Mouse (Mus musculus) forebrain, embryonic 14.5 days (tissue): ENCODE measurements around the gene Cdk5. TPM values are rescaled to one million over a fixed set of nuclear protein-coding genes. Genes with fewer than 3 reads are reported as not detected.

Source experiments
- ATAC-seq: fragments of 200-750 bp; cut with Nextera tagmentation; 2 replicates; pipeline ENCODE4 v1.8.0; 2017; ENCODE audit warnings: mild to moderate bottlenecking, moderate library complexity
- DNase-seq: peaks from one replicate; pipeline ENCODE4 v3.0.0-alpha.2; 2015; ENCODE audit warnings: low spot score
- H3K27ac ChIP-seq: fragments of 300-500 bp; sonication (generic); 2 replicates; pipeline ENCODE4 v1.5.1; 2014; ENCODE audit warnings: low read depth, mild to moderate bottlenecking, control low read depth, low read length, moderate library complexity
- H3K27me3 ChIP-seq: fragments of 300-500 bp; sonication (generic); replicated peaks from 2 replicates; pipeline ENCODE4 v1.6.1; 2014; ENCODE audit warnings: low read length, control low read depth, mixed read lengths; ENCODE audit not compliant: control insufficient read depth, insufficient read depth
- H3K36me3 ChIP-seq: fragments of 300-500 bp; sonication (generic); 2 replicates; pipeline ENCODE4 v1.6.1; 2014; ENCODE audit warnings: low read length, control low read depth; ENCODE audit not compliant: control insufficient read depth, insufficient read depth
- H3K4me1 ChIP-seq: fragments of 300-500 bp; sonication (generic); 2 replicates; pipeline ENCODE4 v1.6.1; 2014; ENCODE audit warnings: antibody characterized with exemption, low read length, control low read depth; ENCODE audit not compliant: control insufficient read depth, insufficient read depth
- H3K4me2 ChIP-seq: fragments of 300-500 bp; sonication (generic); 2 replicates; pipeline ENCODE4 v1.6.1; 2014; ENCODE audit warnings: mild to moderate bottlenecking, control low read depth, low read length
- H3K4me3 ChIP-seq: fragments of 300-500 bp; sonication (generic); 2 replicates; pipeline ENCODE4 v1.5.1; 2014; ENCODE audit warnings: low read depth, low read length, control low read depth
- H3K9ac ChIP-seq: fragments of 300-500 bp; sonication (generic); 2 replicates; pipeline ENCODE4 v1.6.1; 2014; ENCODE audit warnings: mild to moderate bottlenecking, low read length, control low read depth, moderate library complexity
- H3K9me3 ChIP-seq: fragments of 300-500 bp; sonication (generic); replicated peaks from 2 replicates; pipeline ENCODE4 v1.6.1; 2016; ENCODE audit warnings: low read length, control low read depth, mixed read lengths; ENCODE audit not compliant: control insufficient read depth
- WGBS: fragments of 180-500 bp; shearing (Covaris S2); extraction: QIAGEN DNeasy Blood & Tissue Kit; methylation state at CpG from one replicate; pipeline ENCODE4 v1.1.7; 2014; 5-methylcytosine and 5-hydroxymethylcytosine counted together
- polyA plus RNA-seq: library from polyadenylated mRNA; unstranded; fragments of >200 nt; fragmentation: Nextera tagmentation; extraction: Ambion mirVana; gene quantifications from 2 replicates; pipeline ENCODE4 v1.2.1, GENCODE M21; 2014

The Cdk5 gene
- polyA plus RNA-seq, 1 experiment from 2014 or later: 113 TPM

DNA sequence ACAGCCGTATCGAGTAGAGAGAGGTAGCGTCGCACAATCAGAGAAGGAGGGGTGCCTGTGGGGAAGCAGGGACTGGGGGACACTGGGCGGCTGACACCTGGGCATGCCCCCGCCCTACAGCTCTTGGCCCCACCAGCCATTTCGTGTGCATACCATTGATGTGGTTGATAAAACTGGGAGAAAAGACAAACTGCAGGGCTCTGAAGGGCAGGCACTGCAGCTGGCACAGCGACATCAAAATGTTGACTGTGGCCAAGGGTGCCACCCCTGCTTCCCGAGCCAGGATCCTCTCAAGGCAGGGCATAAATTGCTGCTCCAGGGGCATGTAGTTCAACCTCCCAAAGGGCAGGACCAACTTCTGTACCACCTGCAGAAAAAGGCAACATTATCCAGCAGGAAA lies 18.7 kb upstream of the Cdk5 start:
- Histone ChIP-seq H3K27me3 (no peaks in the 10 kb centered on the region), H3K4me2 (no peak overlapping the region), H3K9me3 (no peaks in the 10 kb centered on the region), H3K36me3 (peaks cover 49% of the 10 kb centered on the region), H3K27ac (no peak overlapping the region), H3K4me1 (peaks cover 9% of the 10 kb centered on the region), H3K4me3 (no peak overlapping the region), H3K9ac (no peak overlapping the region)
- 89% methylated on average over 9 of the region's 9 CpGs for WGBS
- DNase-seq (no peak), ATAC-seq (no peak)

DNA sequence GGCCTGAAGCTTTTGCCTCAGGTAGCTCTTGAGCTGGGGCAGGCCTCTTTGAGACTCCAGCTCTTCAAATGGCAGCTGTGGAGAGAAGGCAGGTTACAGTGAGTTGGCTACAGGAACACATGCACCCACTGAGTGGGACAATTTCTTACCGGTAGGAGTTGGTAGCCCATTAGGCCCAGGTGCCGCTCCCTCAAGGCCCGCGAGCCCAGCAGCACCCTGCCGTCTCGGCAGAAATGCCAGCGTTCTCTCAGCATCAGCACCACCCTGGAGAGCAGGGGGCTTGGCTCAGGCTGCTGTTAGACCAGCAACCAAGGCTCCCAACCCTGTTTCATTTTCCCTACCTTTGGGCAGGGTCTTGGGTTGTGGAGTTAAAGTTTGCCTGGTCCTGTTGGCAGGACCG lies 17.9 kb upstream of the Cdk5 start:
- H3K9ac ChIP-seq: no peak overlapping the region
- H3K27me3 ChIP-seq: no peaks in the 10 kb centered on the region
- ATAC-seq (no peak), DNase-seq (no peak)
- 96% methylated on average over 8 of the region's 8 CpGs for WGBS
- H3K4me2 ChIP-seq: no peak overlapping the region
- H3K27ac ChIP-seq: no peak overlapping the region
- no peaks in the 10 kb centered on the region for H3K9me3 ChIP-seq
- peaks cover 9% of the 10 kb centered on the region for H3K4me1 ChIP-seq
- H3K36me3 ChIP-seq: peaks cover 52% of the 10 kb centered on the region
- no peak overlapping the region for H3K4me3 ChIP-seq

DNA sequence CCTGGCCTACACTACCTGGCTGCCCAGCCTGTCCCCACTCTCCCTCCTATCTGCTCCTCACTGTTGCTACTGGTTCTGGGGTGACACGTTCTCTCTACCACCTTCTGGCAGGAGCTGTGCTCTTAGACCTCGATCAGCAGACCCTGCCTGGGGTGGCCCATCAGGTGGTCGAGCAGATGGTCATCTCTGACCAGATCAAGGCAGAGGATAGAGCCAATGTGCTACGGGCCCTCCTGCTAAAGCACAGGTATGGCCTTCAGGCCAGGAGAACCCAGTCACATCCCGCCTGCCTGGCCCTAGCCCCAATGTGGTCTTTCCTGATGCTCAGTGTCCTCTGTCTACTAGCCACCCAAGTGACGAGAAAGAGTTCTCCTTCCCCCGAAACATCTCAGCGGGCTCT lies 10.7 kb upstream of the Cdk5 start:
- Histone ChIP-seq H3K4me3 (no peak overlapping the region), H3K4me2 (no peak overlapping the region), H3K27me3 (no peaks in the 10 kb centered on the region), H3K9me3 (no peaks in the 10 kb centered on the region), H3K4me1 (no peaks in the 10 kb centered on the region), H3K27ac (no peak overlapping the region), H3K9ac (no peak overlapping the region), H3K36me3 (peaks cover 62% of the 10 kb centered on the region)
- ATAC-seq (no peak), DNase-seq (no peak)
- 93% methylated on average over 8 of the region's 8 CpGs for WGBS

DNA sequence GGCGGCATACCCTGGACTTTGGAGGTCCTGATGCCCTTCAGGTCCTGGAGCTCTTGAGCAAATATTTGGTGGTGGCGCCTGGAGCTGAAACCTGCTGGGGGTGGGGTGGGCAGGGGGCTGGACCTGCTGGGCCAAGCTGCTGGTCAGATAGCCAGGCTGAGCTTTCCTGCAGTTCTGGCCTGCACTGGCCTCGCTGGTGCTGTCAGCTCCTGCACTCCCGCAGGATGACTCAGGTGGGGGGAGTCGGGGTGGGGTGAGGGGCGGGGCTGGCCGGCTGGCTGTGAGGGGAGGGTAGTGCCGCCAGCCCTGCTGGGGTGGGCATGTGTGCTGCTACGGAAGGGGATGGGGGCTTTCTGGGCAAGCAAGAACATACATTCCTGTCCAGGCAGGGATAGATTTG lies 5.3 kb upstream of the Cdk5 start:
- peaks cover 32% of the 10 kb centered on the region for H3K4me1 ChIP-seq
- H3K9ac ChIP-seq: peak overlapping the region; percentile 35; the same call in 1 of the 2 replicates
- no peak overlapping the region for H3K27ac ChIP-seq
- DNase-seq: no peak
- H3K4me3 ChIP-seq: no peak overlapping the region
- no peak overlapping the region for H3K4me2 ChIP-seq
- H3K9me3 ChIP-seq: no peaks in the 10 kb centered on the region
- ATAC-seq: no peak
- WGBS: 13% methylated on average over 9 of the region's 9 CpGs
- H3K27me3 ChIP-seq: peaks cover 3% of the 10 kb centered on the region; the same call in 1 of the 2 replicates
- H3K36me3 ChIP-seq: peaks cover 31% of the 10 kb centered on the region

DNA sequence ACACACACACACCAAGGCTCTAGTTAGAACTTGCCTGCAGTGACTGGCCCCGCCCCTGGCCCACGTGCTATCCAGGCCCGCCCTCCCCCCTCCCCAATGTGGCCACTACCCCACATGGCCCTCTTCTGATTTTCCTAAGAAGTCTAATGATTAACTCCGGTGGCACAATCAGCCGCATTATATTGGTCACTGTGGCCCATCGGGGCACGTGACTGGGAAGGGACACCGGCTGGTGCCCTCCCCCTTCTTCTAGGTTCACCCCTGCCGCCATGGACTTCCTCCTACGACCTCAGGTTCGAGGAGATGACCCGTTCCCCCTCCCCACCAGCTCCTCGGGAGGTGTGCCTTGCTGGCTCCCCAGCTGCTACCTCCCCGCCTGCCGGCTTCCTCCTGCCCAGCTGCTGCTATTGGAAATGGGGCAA lies 4.7 kb upstream of the Cdk5 start:
- peaks cover 3% of the 10 kb centered on the region; the same call in 1 of the 2 replicates for H3K27me3 ChIP-seq
- no peak overlapping the region for H3K4me2 ChIP-seq
- no peaks in the 10 kb centered on the region for H3K9me3 ChIP-seq
- DNase-seq: no peak
- no peak for ATAC-seq
- no peak overlapping the region for H3K27ac ChIP-seq
- WGBS: 5% methylated on average over 15 of the region's 15 CpGs
- H3K4me3 ChIP-seq: no peak overlapping the region
- H3K9ac ChIP-seq: no peak overlapping the region
- peaks cover 33% of the 10 kb centered on the region for H3K4me1 ChIP-seq
- H3K36me3 ChIP-seq: peaks cover 30% of the 10 kb centered on the region

DNA sequence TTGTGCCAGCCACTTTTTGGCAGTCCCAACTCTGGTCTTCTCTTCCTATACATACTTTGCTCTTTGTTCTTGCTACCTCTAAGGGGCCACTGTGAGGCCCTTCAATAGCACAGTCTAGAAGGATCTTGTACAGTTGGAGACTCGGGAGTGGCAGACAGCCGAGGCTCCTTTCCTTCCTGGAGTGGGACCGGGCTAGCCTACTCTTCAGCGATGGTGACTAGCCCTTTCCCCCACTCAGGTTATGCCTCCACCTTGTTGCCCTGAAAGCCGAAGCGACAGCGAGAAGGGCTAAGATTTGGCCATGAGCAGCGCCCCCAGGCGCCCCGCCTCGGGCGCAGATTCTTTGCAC lies 3.9 kb upstream of the Cdk5 start:
- peaks cover 3% of the 10 kb centered on the region; the same call in 1 of the 2 replicates for H3K27me3 ChIP-seq
- no peak overlapping the region for H3K4me3 ChIP-seq
- no peak overlapping the region for H3K27ac ChIP-seq
- DNase-seq (no peak), ATAC-seq (no peak)
- H3K4me2 ChIP-seq: peak overlapping the region; percentile 69; the same call in 1 of the 2 replicates
- H3K9ac ChIP-seq: no peak overlapping the region
- H3K36me3 ChIP-seq: peaks cover 22% of the 10 kb centered on the region
- WGBS: 9% methylated on average over 12 of the region's 12 CpGs
- peaks cover 40% of the 10 kb centered on the region for H3K4me1 ChIP-seq
- no peaks in the 10 kb centered on the region for H3K9me3 ChIP-seq

DNA sequence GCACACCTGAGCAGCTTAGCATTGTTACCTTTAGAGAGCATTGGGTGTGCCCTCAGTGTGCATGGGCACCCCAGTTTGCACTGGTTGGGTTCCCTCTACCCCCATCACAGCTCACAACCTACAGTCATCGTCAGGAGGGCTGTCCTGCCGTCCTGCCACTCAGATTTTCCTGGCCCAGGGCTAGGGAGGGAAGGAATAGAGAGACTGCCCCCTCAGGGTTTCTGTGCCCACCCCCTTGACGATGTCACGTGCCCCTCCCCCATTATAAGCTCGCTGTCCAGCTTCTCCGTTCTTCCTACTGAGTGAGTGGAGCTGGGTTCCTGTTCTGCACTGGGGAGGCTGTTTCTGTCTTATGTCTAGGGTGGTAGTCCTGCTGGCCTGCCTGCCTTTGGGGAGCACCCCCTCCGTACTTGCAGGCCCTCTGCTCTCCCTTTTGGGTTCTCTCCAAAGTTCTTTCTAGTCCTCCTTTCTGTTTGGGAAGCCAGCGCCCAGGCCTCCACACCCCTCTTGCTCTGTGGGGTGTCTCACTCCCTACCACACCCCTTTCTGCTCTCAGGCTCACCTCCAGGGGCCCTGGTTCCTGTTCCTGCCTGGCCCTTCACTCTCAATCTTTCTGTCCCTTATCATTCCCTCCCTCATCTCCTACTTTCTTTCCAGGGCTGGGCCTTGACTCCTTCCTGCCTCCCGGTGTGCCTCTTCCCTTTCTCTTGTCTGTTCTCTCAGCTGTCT lies 3.4 kb upstream of the Cdk5 start:
- Histone ChIP-seq H3K27me3 (peaks cover 3% of the 10 kb centered on the region; the same call in 1 of the 2 replicates), H3K4me3 (peak overlapping the region; percentile 63; the same call in 1 of the 2 replicates), H3K4me2 (peak overlapping the region; percentile 69), H3K4me1 (peaks cover 40% of the 10 kb centered on the region), H3K9me3 (no peaks in the 10 kb centered on the region), H3K9ac (no peak overlapping the region), H3K27ac (no peak overlapping the region), H3K36me3 (peaks cover 18% of the 10 kb centered on the region)
- 12% methylated on average over 9 of the region's 9 CpGs for WGBS
- ATAC-seq (no peak), DNase-seq (no peak)

DNA sequence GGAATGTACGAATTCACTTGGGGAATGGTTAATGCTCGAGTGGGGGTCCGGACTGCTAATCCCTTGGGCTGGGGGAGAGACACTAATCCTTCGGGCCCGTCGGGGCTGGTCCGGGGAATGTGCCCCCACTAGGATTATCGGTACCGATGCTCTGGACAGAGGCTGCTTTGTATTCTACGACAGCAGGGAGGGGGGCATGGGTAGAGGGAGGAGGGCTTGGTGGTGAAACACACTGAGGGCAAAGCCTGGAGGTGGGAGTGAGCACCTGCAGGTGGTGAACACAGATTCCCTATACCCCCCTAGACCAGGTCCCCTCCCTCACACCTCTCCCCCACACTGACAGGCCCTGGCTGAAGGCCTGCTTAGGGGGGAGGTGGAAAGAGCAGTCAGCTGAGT lies 2.7 kb upstream of the Cdk5 start:
- Histone ChIP-seq H3K9ac (peak overlapping the region; percentile 68), H3K27me3 (peaks cover 3% of the 10 kb centered on the region; the same call in 1 of the 2 replicates), H3K27ac (0 out of 2 replicates have a peak overlapping the region, but pooled peaks have one; percentile 74), H3K36me3 (peaks cover 11% of the 10 kb centered on the region), H3K4me1 (peaks cover 40% of the 10 kb centered on the region), H3K4me2 (peak overlapping the region; percentile 69), H3K9me3 (no peaks in the 10 kb centered on the region), H3K4me3 (peak overlapping the region; percentile 63)
- 3% methylated on average over 10 of the region's 10 CpGs for WGBS
- ATAC-seq (no peak), DNase-seq (peak; percentile 29)

DNA sequence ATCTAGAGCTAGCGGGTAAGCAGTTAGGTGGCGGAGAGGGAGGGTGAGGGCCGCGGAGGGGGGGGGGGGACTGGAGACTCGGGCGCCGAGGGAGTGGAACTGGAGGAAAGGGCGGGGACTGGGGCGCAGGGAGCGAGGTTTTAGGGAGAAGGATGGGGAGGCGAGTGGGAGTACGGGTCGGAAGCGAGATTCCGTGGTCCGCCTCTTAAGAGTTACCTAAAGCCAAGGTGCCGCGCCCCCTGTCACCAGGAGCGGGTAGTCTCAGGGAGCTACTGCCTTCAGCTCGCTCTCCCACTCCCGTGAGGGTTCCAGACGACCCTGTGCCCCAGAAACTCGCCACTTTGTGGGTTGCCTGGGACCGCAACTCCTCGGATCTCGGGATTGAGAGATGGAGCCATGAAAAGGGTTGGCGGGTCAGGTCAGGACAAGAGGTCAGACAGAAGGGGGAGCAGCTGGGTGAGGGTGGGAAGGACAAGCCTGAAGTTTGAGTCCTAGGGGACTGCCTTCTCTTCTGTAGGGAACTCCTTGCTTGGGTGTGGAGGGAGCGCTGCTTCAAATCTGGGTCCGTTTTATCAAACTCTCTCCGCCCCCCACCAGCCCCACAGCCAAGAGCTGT lies 2.2 kb upstream of the Cdk5 start:
- ATAC-seq (no peak), DNase-seq (no peak)
- Histone ChIP-seq H3K36me3 (peaks cover 10% of the 10 kb centered on the region), H3K4me2 (peak overlapping the region; percentile 69), H3K9ac (peak overlapping the region; percentile 68), H3K27ac (peak overlapping the region; percentile 74), H3K9me3 (no peaks in the 10 kb centered on the region), H3K4me1 (peaks cover 40% of the 10 kb centered on the region), H3K27me3 (peaks cover 3% of the 10 kb centered on the region; the same call in 1 of the 2 replicates), H3K4me3 (peak overlapping the region; percentile 63)
- WGBS: under 1% methylated on average over 29 of the region's 30 CpGs
